Mouse (Mus musculus) olfactory bulb, adult 2 months (tissue): ENCODE measurements at regions not wholly inside any gene's neighbourhood (a gene's known extent, or its start where the extent isn't known, plus 50 kb on each side); places are given as distances from the start of the nearest gene placed in this dataset.

Experiments
- H3K27ac ChIP-seq: fragments of 200-500 bp; 2 replicates; pipeline ENCODE4 v1.5.1; 2012; ENCODE audit warnings: low read depth, low read length; ENCODE audit not compliant: insufficient read depth
- H3K4me1 ChIP-seq: fragments of 200-500 bp; 2 replicates; pipeline ENCODE4 v1.6.1; 2012; ENCODE audit warnings: low read length; ENCODE audit not compliant: control insufficient read depth, insufficient read depth
- H3K4me3 ChIP-seq: fragments of 200-500 bp; 2 replicates; pipeline ENCODE4 v1.5.1; 2012; ENCODE audit warnings: mild to moderate bottlenecking, low read depth, low read length, moderate library complexity; ENCODE audit not compliant: insufficient read depth
- CTCF ChIP-seq: fragments of 200-500 bp; IDR thresholded peaks from 2 replicates; pipeline ENCODE4 v1.5.1; 2012; ENCODE audit warnings: low read depth, mild to moderate bottlenecking, low read length, moderate library complexity; ENCODE audit not compliant: insufficient read depth
- POLR2A ChIP-seq: fragments of 200-500 bp; IDR thresholded peaks from 2 replicates; pipeline ENCODE4 v1.6.1; 2012; ENCODE audit warnings: mild to moderate bottlenecking, low read depth, low read length, moderate library complexity; ENCODE audit not compliant: insufficient read depth
- WGBS: fragments of 180-500 bp; shearing (Covaris S2); methylation state at CpG from one replicate; pipeline ENCODE4 v1.1.7; 2018; 5-methylcytosine and 5-hydroxymethylcytosine counted together

GRCm38 (mm10) chr1:92703903-92704302 lies 55.3 kb upstream of the Otos start:
- Histone ChIP-seq H3K4me1 (peaks cover 12% of the 10 kb centered on the region), H3K27ac (no peak overlapping the region), H3K4me3 (no peak overlapping the region)
- TF ChIP-seq POLR2A (no peak), CTCF (no peak)
- WGBS: 71% methylated on average over 12 of the region's 12 CpGs

GRCm38 (mm10) chr1:92703270-92703669 lies 54.6 kb upstream of the Otos start:
- peaks cover 18% of the 10 kb centered on the region for H3K4me1 ChIP-seq
- H3K4me3 ChIP-seq: no peak overlapping the region
- 89% methylated on average over 3 of the region's 3 CpGs for WGBS
- no peak for TF ChIP-seq CTCF
- TF ChIP-seq POLR2A: no peak
- H3K27ac ChIP-seq: no peak overlapping the region

- Histone ChIP-seq H3K4me3 (no peak overlapping the region), H3K4me1 (peaks cover 18% of the 10 kb centered on the region), H3K27ac (no peak overlapping the region)
- 92% methylated on average over 2 of the region's 2 CpGs for WGBS
- TF ChIP-seq CTCF (no peak), POLR2A (no peak)
Observed at GRCm38 (mm10) chr1:92700107-92700506, 51.5 kb upstream of the Otos start.

GRCm38 (mm10) chr1:92699697-92700096 lies 51.1 kb upstream of the Otos start:
- TF ChIP-seq CTCF (no peak), POLR2A (no peak)
- Histone ChIP-seq H3K4me3 (no peak overlapping the region), H3K27ac (no peak overlapping the region), H3K4me1 (peaks cover 18% of the 10 kb centered on the region)
- 44% methylated on average over 6 of the region's 6 CpGs for WGBS

GRCm38 (mm10) chr1:92699048-92699447 lies 50.4 kb upstream of the Otos start:
- peaks cover 18% of the 10 kb centered on the region for H3K4me1 ChIP-seq
- no peak overlapping the region for H3K4me3 ChIP-seq
- H3K27ac ChIP-seq: no peak overlapping the region
- 26% methylated on average over 9 of the region's 9 CpGs for WGBS
- TF ChIP-seq CTCF: no peak
- TF ChIP-seq POLR2A: no peak

- Histone ChIP-seq H3K4me3 (no peak overlapping the region), H3K4me1 (peaks cover 15% of the 10 kb centered on the region), H3K27ac (no peak overlapping the region)
- TF ChIP-seq CTCF: no peak
- TF ChIP-seq POLR2A: no peak
- 77% methylated on average over 3 of the region's 3 CpGs for WGBS
Observed at GRCm38 (mm10) chr1:92698541-92698940, 49.9 kb upstream of the Otos start.
